Mouse (Mus musculus): ENCODE data around the gene Tyw1. TPM values are rescaled to one million over a fixed set of nuclear protein-coding genes. Genes with fewer than 3 reads are reported as not detected.

The Tyw1 gene
- polyA plus RNA-seq, 1 experiment from 2014 or later: 25.2 TPM

GRCm38 (mm10) chr5:130368236-130368635, 112.8 kb downstream of the Tyw1 start:
- Histone ChIP-seq H3K27me3 (ENCODE audit: control insufficient read depth, insufficient read depth, low read length) (no peaks in the 10 kb centered on the region), H3K4me2 (ENCODE audit: low read depth, low read length) (no peak overlapping the region), H3K36me3 (ENCODE audit: control insufficient read depth, insufficient read depth, low read length) (no peaks in the 10 kb centered on the region), H3K27ac (ENCODE audit: low read length) (no peak overlapping the region), H3K4me3 (replicated peaks; ENCODE audit: low read length) (no peak overlapping the region), H3K9me3 (replicated peaks; ENCODE audit: control insufficient read depth, low read length) (no peaks in the 10 kb centered on the region), H3K9ac (ENCODE audit: low read length) (no peak overlapping the region), H3K4me1 (ENCODE audit: control insufficient read depth, insufficient read depth, low read length) (no peaks in the 10 kb centered on the region)
- ATAC-seq (ENCODE audit: insufficient read depth, low FRiP score): no peak
- WGBS: 77% methylated on average over 6 of the region's 6 CpGs

- H3K27ac ChIP-seq (ENCODE audit: low read length): no peak within 1 kb of the TSS
- no peaks in the 10 kb centered on the region for H3K27me3 ChIP-seq (ENCODE audit: control insufficient read depth, insufficient read depth, low read length)
- no peak within 1 kb of the TSS for H3K4me2 ChIP-seq (ENCODE audit: low read depth, low read length)
- no peak for ATAC-seq (ENCODE audit: insufficient read depth, low FRiP score)
- WGBS: 66% methylated on average over 11 of the region's 11 CpGs
- H3K9me3 ChIP-seq (replicated peaks; ENCODE audit: control insufficient read depth, low read length): no peaks in the 10 kb centered on the region
- H3K4me3 ChIP-seq (replicated peaks; ENCODE audit: low read length): no peak within 1 kb of the TSS
- no peak within 1 kb of the TSS for H3K9ac ChIP-seq (ENCODE audit: low read length)
- H3K4me1 ChIP-seq (ENCODE audit: control insufficient read depth, insufficient read depth, low read length): no peaks in the 10 kb centered on the region
- H3K36me3 ChIP-seq (ENCODE audit: control insufficient read depth, insufficient read depth, low read length): no peaks in the 10 kb centered on the region
Observed at GRCm38 (mm10) chr5:130369237-130369636, 113.8 kb downstream of the Tyw1 start, which contains the start of gene Caln1. Gene Caln1 (plus strand): TSS chr5:130369455.

GRCm38 (mm10) chr5:130375411-130375810, 120.0 kb downstream of the Tyw1 start:
- WGBS: 88% methylated on average over 3 of the region's 3 CpGs
- Histone ChIP-seq H3K4me3 (replicated peaks; ENCODE audit: low read length) (no peak overlapping the region), H3K9me3 (replicated peaks; ENCODE audit: control insufficient read depth, low read length) (no peaks in the 10 kb centered on the region), H3K27ac (ENCODE audit: low read length) (no peak overlapping the region), H3K4me1 (ENCODE audit: control insufficient read depth, insufficient read depth, low read length) (no peaks in the 10 kb centered on the region), H3K4me2 (ENCODE audit: low read depth, low read length) (no peak overlapping the region), H3K9ac (ENCODE audit: low read length) (no peak overlapping the region), H3K36me3 (ENCODE audit: control insufficient read depth, insufficient read depth, low read length) (no peaks in the 10 kb centered on the region), H3K27me3 (ENCODE audit: control insufficient read depth, insufficient read depth, low read length) (no peaks in the 10 kb centered on the region)
- no peak for ATAC-seq (ENCODE audit: insufficient read depth, low FRiP score)

GRCm38 (mm10) chr5:130384222-130384912, 128.9 kb downstream of the Tyw1 start, which contains the start of gene A330070K13Rik:
Gene A330070K13Rik (minus strand): TSS chr5:130384631.
- Histone ChIP-seq H3K27ac (ENCODE audit: low read length) (no peak within 1 kb of the TSS), H3K4me1 (ENCODE audit: control insufficient read depth, insufficient read depth, low read length) (no peaks in the 10 kb centered on the region), H3K4me2 (ENCODE audit: low read depth, low read length) (no peak within 1 kb of the TSS), H3K36me3 (ENCODE audit: control insufficient read depth, insufficient read depth, low read length) (no peaks in the 10 kb centered on the region), H3K4me3 (replicated peaks; ENCODE audit: low read length) (no peak within 1 kb of the TSS), H3K9me3 (replicated peaks; ENCODE audit: control insufficient read depth, low read length) (no peaks in the 10 kb centered on the region), H3K27me3 (ENCODE audit: control insufficient read depth, insufficient read depth, low read length) (no peaks in the 10 kb centered on the region), H3K9ac (ENCODE audit: low read length) (no peak within 1 kb of the TSS)
- ATAC-seq (ENCODE audit: insufficient read depth, low FRiP score): no peak
- WGBS: 17% methylated on average over 13 of the region's 13 CpGs

- H3K9me3 ChIP-seq (replicated peaks; ENCODE audit: control insufficient read depth, low read length): no peaks in the 10 kb centered on the region
- H3K4me1 ChIP-seq (ENCODE audit: control insufficient read depth, insufficient read depth, low read length): no peaks in the 10 kb centered on the region
- H3K9ac ChIP-seq (ENCODE audit: low read length): no peak overlapping the region
- WGBS: 73% methylated on average over 7 of the region's 7 CpGs
- H3K4me3 ChIP-seq (replicated peaks; ENCODE audit: low read length): no peak overlapping the region
- H3K36me3 ChIP-seq (ENCODE audit: control insufficient read depth, insufficient read depth, low read length): no peaks in the 10 kb centered on the region
- no peaks in the 10 kb centered on the region for H3K27me3 ChIP-seq (ENCODE audit: control insufficient read depth, insufficient read depth, low read length)
- ATAC-seq (ENCODE audit: insufficient read depth, low FRiP score): no peak
- H3K4me2 ChIP-seq (ENCODE audit: low read depth, low read length): no peak overlapping the region
- no peak overlapping the region for H3K27ac ChIP-seq (ENCODE audit: low read length)
Observed at GRCm38 (mm10) chr5:130386418-130386817, 131.0 kb downstream of the Tyw1 start.

Other genes starting within 250 kb of the Tyw1 start
- gene Asl, start 226.4 kb upstream of the Tyw1 start, polyA plus RNA-seq (2015; fragmentation: Nextera tagmentation; extraction: Ambion mirVana): 46.5 and 47.8 TPM in 2 replicates
- gene Crcp, start 226.3 kb upstream of the Tyw1 start, polyA plus RNA-seq (2015; fragmentation: Nextera tagmentation; extraction: Ambion mirVana): 32.1 and 33.1 TPM in 2 replicates
- gene Tpst1, start 182.3 kb upstream of the Tyw1 start, polyA plus RNA-seq (2015; fragmentation: Nextera tagmentation; extraction: Ambion mirVana): 68.7 and 76.4 TPM in 2 replicates
- gene Kctd7, start 110.8 kb upstream of the Tyw1 start, polyA plus RNA-seq (2015; fragmentation: Nextera tagmentation; extraction: Ambion mirVana): 5.5 and 5.7 TPM in 2 replicates
- gene Rabgef1, start 83.8 kb upstream of the Tyw1 start, polyA plus RNA-seq (2015; fragmentation: Nextera tagmentation; extraction: Ambion mirVana): 34.5 and 38.8 TPM in 2 replicates
- gene Tmem248, start 38.5 kb upstream of the Tyw1 start, polyA plus RNA-seq (2015; fragmentation: Nextera tagmentation; extraction: Ambion mirVana): 31.8 and 36.6 TPM in 2 replicates
- gene Sbds, start 89 bp upstream of the Tyw1 start, polyA plus RNA-seq (2015; fragmentation: Nextera tagmentation; extraction: Ambion mirVana): 69.6 and 70.3 TPM in 2 replicates
- gene Caln1, start 113.8 kb downstream of the Tyw1 start, polyA plus RNA-seq (2015; fragmentation: Nextera tagmentation; extraction: Ambion mirVana): 0.23 and 0.36 TPM in 2 replicates
- not detected in 2 replicates for gene A330070K13Rik, start 129.0 kb downstream of the Tyw1 start, polyA plus RNA-seq (2015; fragmentation: Nextera tagmentation; extraction: Ambion mirVana)